Mouse (Mus musculus): ENCODE data around the gene Btd.

The Btd gene

GRCm38 (mm10) chr14:31647991-31648390 lies 7.2 kb downstream of the Btd start:
- no peak for DNase-seq

- no peak for DNase-seq
These were observed 9.5 kb downstream of the Btd start for GRCm38 (mm10) chr14:31650347-31650746.

DNA sequence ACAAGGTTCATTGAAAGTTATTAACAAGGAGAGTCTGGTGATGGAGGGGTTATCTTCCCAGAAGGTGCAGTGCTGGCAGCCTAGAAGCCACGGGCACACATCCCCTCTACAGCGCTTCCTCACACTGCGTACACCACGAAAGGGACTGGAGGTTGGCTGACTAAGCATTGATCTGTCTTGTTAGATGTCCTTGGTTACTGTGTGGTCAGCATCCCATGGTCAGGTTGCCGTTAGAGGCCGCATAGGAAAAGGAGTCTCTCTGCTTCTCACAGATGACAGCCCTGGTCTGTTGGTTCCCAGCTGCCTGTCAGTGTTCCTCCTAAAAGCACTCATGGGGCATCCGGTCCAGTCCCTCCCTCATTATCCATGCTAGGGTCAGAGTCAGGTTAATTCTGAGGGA lies 10.4 kb downstream of the Btd start:
- no peak for DNase-seq

- no peak for DNase-seq
These were observed 11.3 kb downstream of the Btd start for GRCm38 (mm10) chr14:31652106-31652505.

GRCm38 (mm10) chr14:31652624-31653023 lies 11.8 kb downstream of the Btd start:
- no peak for DNase-seq

GRCm38 (mm10) chr14:31653101-31653875 lies 12.5 kb downstream of the Btd start:
- no peak for DNase-seq

DNA sequence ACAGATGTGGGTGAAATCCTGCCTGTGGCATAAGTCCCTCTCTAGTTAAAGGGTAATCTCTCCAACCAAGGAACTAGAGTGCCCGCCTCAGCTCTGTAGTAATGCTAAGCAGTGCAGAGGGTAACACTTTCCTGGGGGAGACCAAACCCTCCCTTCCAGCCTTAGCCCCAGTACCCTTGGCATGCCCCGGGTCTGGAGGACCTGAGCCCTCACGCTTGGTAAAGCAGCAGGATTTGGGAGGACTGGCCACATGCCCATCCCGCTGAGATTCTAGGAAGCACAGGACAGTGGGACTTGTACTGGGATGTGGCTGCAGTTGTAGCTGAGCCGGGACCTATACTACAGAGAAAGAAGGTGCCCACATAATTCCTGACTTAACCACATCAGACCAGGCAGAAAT lies 14.0 kb downstream of the Btd start:
- no peak for DNase-seq

GRCm38 (mm10) chr14:31655406-31655805 lies 14.6 kb downstream of the Btd start:
- no peak for DNase-seq

DNA sequence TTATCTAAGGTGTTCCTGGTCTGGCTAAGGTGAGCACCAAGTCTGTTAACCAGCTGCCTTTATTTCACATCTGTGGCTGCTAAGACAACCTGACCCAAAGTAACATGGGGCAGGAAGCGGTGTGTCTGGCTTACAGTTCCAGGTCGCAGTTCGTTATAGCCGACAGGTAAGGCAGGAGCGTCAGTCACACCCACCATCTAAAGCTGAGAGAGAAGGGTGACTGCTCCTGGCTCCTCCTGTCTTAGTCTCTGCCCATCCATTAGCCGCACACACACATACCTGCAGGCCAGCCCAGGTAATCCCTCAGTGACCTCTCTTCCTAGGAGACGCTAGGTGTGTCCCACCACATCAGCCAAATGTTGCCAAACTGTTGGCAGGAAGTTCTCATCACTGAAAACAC lies 15.6 kb downstream of the Btd start:
- DNase-seq, result peak; percentile 27

GRCm38 (mm10) chr14:31656857-31657645 lies 16.2 kb downstream of the Btd start:
- DNase-seq, result peak; percentile 61

DNA sequence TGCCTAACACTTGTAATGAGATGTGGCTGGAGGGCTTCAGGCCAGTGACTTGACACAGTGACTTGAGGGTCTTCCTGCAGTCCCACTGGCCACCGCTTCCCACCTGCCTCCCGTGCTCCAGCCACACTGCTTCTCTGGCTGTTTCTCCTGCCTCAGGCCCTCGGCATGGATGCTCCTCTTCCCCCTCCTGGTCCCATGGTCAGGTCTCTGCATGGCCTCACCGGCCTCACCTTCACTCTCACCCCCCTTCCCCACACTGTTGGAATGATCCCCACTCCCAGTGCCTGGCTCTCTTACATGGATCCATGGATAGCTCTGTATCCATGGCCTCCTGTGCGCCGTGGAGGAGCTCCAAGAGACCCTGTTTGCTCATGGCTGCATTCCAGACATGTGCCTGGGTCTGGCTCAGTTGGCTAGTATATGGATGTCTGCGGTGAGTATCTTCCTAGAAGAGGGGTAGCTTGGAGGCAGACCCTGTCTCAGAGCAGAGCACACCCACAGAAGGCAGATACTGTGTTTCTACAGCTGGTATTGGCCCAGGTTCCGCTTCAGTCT lies 17.4 kb downstream of the Btd start:
- DNase-seq, result peak; percentile 32

GRCm38 (mm10) chr14:31659501-31660181 lies 18.8 kb downstream of the Btd start:
- DNase-seq, result peak; percentile 19

DNA sequence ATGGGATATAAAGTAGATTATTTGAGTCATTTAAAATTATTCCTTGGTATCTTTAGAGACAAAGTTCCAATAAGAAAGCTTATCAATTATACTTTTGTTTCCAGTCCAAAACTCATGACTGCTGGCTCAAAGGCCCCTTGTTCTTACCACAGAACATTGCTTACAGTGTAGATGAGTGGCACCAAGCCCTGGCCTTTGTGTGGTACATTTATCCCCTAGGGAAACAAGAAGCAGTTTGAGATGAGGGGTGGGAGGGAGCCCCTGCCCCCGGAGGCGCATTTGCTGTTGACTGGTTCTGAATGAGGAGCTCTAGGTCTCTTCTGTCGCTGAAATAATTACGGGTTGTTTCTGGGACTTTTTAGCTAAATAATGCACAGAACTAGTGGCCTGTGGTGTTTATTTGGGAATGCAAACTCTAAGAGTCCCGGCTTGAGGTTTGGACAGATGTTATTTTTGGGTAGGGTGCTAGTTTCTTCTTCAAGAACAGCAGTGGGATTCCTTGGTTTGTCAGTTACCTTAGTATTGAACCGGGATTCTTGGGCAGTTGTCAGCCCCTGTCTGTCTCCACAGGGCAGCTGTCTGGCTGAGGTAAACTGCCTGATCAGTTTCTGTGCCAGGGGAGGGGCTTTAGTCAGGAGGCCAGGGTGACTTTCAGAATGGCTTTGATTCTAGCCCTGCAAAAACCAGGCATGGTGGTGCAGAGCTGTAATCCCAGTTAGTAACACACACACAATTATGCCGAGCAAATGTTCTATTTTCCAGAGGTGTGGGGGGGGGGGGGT lies 19.7 kb downstream of the Btd start:
- DNase-seq, result peak; percentile 49

GRCm38 (mm10) chr14:31661671-31662554 lies 21.1 kb downstream of the Btd start:
- DNase-seq, result peak; percentile 88

DNA sequence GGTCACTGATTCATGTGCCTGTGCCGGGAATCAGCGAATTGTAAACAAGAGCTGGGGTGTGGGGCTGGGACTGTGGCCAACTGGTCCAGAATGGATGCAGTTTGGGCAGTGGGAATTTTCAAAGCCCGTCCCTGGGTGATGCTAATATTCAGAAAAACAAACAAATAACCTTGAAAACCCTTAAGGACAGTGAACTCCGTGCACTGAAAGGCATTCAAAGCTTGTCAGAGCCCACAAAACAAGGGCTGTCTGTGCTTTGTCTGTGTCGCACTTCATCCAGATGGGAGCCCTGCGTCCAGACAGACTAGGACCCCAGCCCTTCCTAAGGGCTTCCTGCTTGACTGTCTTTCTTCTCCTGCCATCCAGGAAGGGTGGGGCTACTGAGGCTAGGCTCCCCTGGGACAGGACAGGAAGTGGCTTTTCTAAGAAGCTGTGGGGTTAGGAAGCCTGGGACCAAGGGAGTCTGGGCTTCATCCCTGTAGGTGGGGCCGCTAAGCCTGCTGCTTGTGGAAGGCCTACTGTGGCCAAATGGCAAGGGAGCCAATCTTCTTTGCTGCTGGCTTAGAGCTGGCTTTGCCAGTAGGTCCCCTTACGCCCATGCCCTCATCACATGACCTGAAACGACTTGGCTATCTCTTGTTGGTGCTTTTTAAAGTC lies 21.9 kb downstream of the Btd start:
- DNase-seq, result peak; percentile 59

GRCm38 (mm10) chr14:31663376-31664099 lies 22.7 kb downstream of the Btd start:
- no peak for DNase-seq

DNA sequence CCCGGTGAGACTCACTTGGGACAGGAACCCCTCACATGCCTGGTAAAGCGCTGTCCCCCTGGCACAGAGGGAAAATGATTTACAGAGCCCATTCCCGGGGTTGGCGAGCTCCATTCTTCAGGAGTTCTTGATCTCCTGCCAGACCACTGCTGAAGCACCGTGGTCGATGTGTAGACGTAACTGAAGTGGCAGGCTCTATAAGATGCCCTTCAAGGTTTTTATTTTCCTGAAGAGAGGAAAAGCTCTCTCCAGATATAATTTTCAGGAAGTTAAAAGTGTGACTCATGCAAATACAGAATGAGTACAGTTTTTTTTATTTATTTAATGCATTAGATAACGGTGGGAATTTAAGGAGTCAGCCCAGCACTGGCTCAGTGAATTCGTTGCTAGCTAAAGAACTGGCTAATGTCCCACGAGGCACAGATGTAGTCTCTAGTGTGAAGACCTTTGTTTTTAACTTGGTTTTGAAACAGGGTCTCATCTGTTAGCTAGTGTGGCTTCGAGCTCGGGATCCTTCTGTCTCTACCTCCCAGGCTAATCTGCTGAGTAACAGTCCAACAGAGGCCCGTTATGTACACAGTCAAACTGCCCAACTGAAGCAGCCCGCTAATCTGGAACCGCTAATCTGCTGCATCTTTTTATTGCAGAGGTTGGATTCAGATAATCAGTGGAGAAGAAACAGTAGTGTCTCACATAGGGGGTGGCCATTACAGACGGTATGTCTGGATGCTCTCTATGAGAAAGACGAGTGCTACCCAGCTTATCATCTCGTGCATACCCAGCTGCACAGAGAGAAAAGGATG lies 23.5 kb downstream of the Btd start:
- DNase-seq, result no peak

- no peak for DNase-seq
These were observed 24.2 kb downstream of the Btd start for GRCm38 (mm10) chr14:31664903-31665565.

- no peak for DNase-seq
These were observed 24.7 kb downstream of the Btd start for GRCm38 (mm10) chr14:31665566-31665940.

Measured in cerebellum, adult 11-12 months (tissue).